Mouse (Mus musculus) intestine, embryonic 16.5 days (tissue): ENCODE data around the gene Lrat. TPM values are rescaled to one million over a fixed set of nuclear protein-coding genes. Genes with fewer than 3 reads are reported as not detected.
A peak's percentile ranks its signal among the peaks of the same experiment; 100 is the strongest.

Experiments used
- ATAC-seq: fragments of 200-750 bp; cut with Nextera tagmentation; 2 replicates; pipeline ENCODE4 v1.8.0; 2017; ENCODE audit warnings: moderate TSS enrichment, moderate library complexity
- H3K27ac ChIP-seq: fragments of 300-500 bp; sonication (generic); 2 replicates; pipeline ENCODE4 v1.5.1; 2014; ENCODE audit warnings: mild to moderate bottlenecking, low read length
- H3K27me3 ChIP-seq: fragments of 300-500 bp; sonication (generic); replicated peaks from 2 replicates; pipeline ENCODE4 v1.6.1; 2014; ENCODE audit warnings: low read length, control low read depth, mixed read lengths; ENCODE audit not compliant: control insufficient read depth, insufficient read depth
- H3K36me3 ChIP-seq: fragments of 300-500 bp; sonication (generic); 2 replicates; pipeline ENCODE4 v1.6.1; 2014; ENCODE audit warnings: low read length, control low read depth; ENCODE audit not compliant: control insufficient read depth, insufficient read depth
- H3K4me1 ChIP-seq: fragments of 300-500 bp; sonication (generic); 2 replicates; pipeline ENCODE4 v1.6.1; 2014; ENCODE audit warnings: low read length, control low read depth, mixed read lengths; ENCODE audit not compliant: control insufficient read depth, insufficient read depth
- H3K4me2 ChIP-seq: fragments of 300-500 bp; sonication (generic); 2 replicates; pipeline ENCODE4 v1.6.1; 2014; ENCODE audit warnings: low read depth, low read length, control low read depth
- H3K4me3 ChIP-seq: fragments of 300-500 bp; sonication (generic); 2 replicates; pipeline ENCODE4 v1.5.1; 2014; ENCODE audit warnings: mild to moderate bottlenecking, low read length
- H3K9ac ChIP-seq: fragments of 300-500 bp; sonication (generic); 2 replicates; pipeline ENCODE4 v1.6.1; 2014; ENCODE audit warnings: low read depth, low read length
- H3K9me3 ChIP-seq: fragments of 300-500 bp; sonication (generic); 2 replicates; pipeline ENCODE4 v1.6.1; 2016; ENCODE audit warnings: low read length, control low read depth; ENCODE audit not compliant: control insufficient read depth
- WGBS: fragments of 180-500 bp; shearing (Covaris S2); extraction: QIAGEN DNeasy Blood & Tissue Kit; methylation state at CpG from one replicate; pipeline ENCODE4 v1.1.7; 2014; 5-methylcytosine and 5-hydroxymethylcytosine counted together
- polyA plus RNA-seq: library from polyadenylated mRNA; unstranded; fragments of >200 nt; fragmentation: Nextera tagmentation; extraction: Ambion mirVana; gene quantifications from 2 replicates; pipeline ENCODE4 v1.2.1, GENCODE M21; 2015

The Lrat gene
- 14.2 and 16.1 TPM in 2 replicates for polyA plus RNA-seq

GRCm38 (mm10) chr3:82903613-82904205 lies at the start of gene Lrat:
Gene Lrat (minus strand): TSS chr3:82903973.
- Histone ChIP-seq H3K27me3 (no peaks in the 10 kb centered on the region; the same call in 1 of the 2 replicates), H3K36me3 (no peaks in the 10 kb centered on the region), H3K27ac (peak within 1 kb of the TSS; percentile 57), H3K4me3 (peak within 1 kb of the TSS; percentile 56), H3K4me1 (no peaks in the 10 kb centered on the region; the same call in 1 of the 2 replicates), H3K9ac (peak within 1 kb of the TSS; percentile 58), H3K9me3 (no peaks in the 10 kb centered on the region), H3K4me2 (peak within 1 kb of the TSS; percentile 84)
- ATAC-seq, result peak; percentile 94
- WGBS, result under 1% methylated on average over 35 of the region's 35 CpGs

- no peak overlapping the region for H3K9ac ChIP-seq
- no peak overlapping the region for H3K4me2 ChIP-seq
- no peaks in the 10 kb centered on the region for H3K27me3 ChIP-seq
- no peak overlapping the region; the same call in 1 of the 2 replicates for H3K27ac ChIP-seq
- 84% methylated on average over 4 of the region's 4 CpGs for WGBS
- no peak for ATAC-seq
- no peak overlapping the region for H3K4me3 ChIP-seq
- H3K9me3 ChIP-seq, result no peaks in the 10 kb centered on the region
- H3K4me1 ChIP-seq, result peaks cover 14% of the 10 kb centered on the region
- H3K36me3 ChIP-seq, result no peaks in the 10 kb centered on the region
Observed at GRCm38 (mm10) chr3:82952173-82952962, 48.6 kb upstream of the Lrat start.

GRCm38 (mm10) chr3:82950639-82951038 lies 46.9 kb upstream of the Lrat start:
- ATAC-seq, result peak; percentile 42
- peaks cover 16% of the 10 kb centered on the region for H3K4me1 ChIP-seq
- H3K9ac ChIP-seq, result no peak overlapping the region
- no peak overlapping the region for H3K4me3 ChIP-seq
- no peaks in the 10 kb centered on the region for H3K9me3 ChIP-seq
- 40% methylated on average over 7 of the region's 7 CpGs for WGBS
- no peaks in the 10 kb centered on the region for H3K36me3 ChIP-seq
- no peak overlapping the region for H3K4me2 ChIP-seq
- H3K27ac ChIP-seq, result no peak overlapping the region
- no peaks in the 10 kb centered on the region for H3K27me3 ChIP-seq

GRCm38 (mm10) chr3:82950208-82950607 lies 46.4 kb upstream of the Lrat start:
- H3K27ac ChIP-seq, result peak overlapping the region; percentile 83
- WGBS, result 54% methylated on average over 10 of the region's 10 CpGs
- H3K9ac ChIP-seq, result no peak overlapping the region
- no peaks in the 10 kb centered on the region for H3K27me3 ChIP-seq
- no peaks in the 10 kb centered on the region for H3K36me3 ChIP-seq
- peak; percentile 9; the same call in 1 of the 2 replicates for ATAC-seq
- H3K4me3 ChIP-seq, result no peak overlapping the region
- peaks cover 16% of the 10 kb centered on the region for H3K4me1 ChIP-seq
- no peaks in the 10 kb centered on the region for H3K9me3 ChIP-seq
- no peak overlapping the region for H3K4me2 ChIP-seq

- Histone ChIP-seq H3K27me3 (no peaks in the 10 kb centered on the region), H3K36me3 (no peaks in the 10 kb centered on the region), H3K9me3 (no peaks in the 10 kb centered on the region), H3K4me3 (no peak overlapping the region), H3K4me2 (peak overlapping the region; percentile 6; the same call in 1 of the 2 replicates), H3K9ac (no peak overlapping the region), H3K4me1 (peaks cover 15% of the 10 kb centered on the region), H3K27ac (peak overlapping the region; percentile 62)
- ATAC-seq, result peak; percentile 88
- WGBS, result 32% methylated on average over 6 of the region's 6 CpGs
Observed at GRCm38 (mm10) chr3:82946375-82947107, 42.8 kb upstream of the Lrat start.

- H3K9ac ChIP-seq, result no peak overlapping the region
- no peaks in the 10 kb centered on the region for H3K4me1 ChIP-seq
- H3K4me3 ChIP-seq, result no peak overlapping the region
- H3K27me3 ChIP-seq, result no peaks in the 10 kb centered on the region
- no peak overlapping the region for H3K4me2 ChIP-seq
- peak; percentile 92 for ATAC-seq
- WGBS, result 71% methylated on average over 2 of the region's 2 CpGs
- H3K27ac ChIP-seq, result no peak overlapping the region
- no peaks in the 10 kb centered on the region for H3K36me3 ChIP-seq
- no peaks in the 10 kb centered on the region for H3K9me3 ChIP-seq
Observed at GRCm38 (mm10) chr3:82927917-82928316, 24.1 kb upstream of the Lrat start.

- Histone ChIP-seq H3K9me3 (no peaks in the 10 kb centered on the region), H3K9ac (no peak overlapping the region), H3K27ac (no peak overlapping the region), H3K4me1 (no peaks in the 10 kb centered on the region), H3K4me2 (no peak overlapping the region), H3K27me3 (no peaks in the 10 kb centered on the region), H3K4me3 (no peak overlapping the region), H3K36me3 (no peaks in the 10 kb centered on the region)
- WGBS, result 52% methylated on average over 1 of the region's 1 CpGs
- ATAC-seq, result no peak
Observed at GRCm38 (mm10) chr3:82915632-82916031, 11.9 kb upstream of the Lrat start.

- H3K4me3 ChIP-seq, result no peak overlapping the region
- WGBS, result 79% methylated on average over 2 of the region's 2 CpGs
- H3K27ac ChIP-seq, result no peak overlapping the region
- H3K4me2 ChIP-seq, result no peak overlapping the region
- H3K9ac ChIP-seq, result no peak overlapping the region
- ATAC-seq, result no peak
- no peaks in the 10 kb centered on the region for H3K36me3 ChIP-seq
- H3K4me1 ChIP-seq, result no peaks in the 10 kb centered on the region; the same call in 1 of the 2 replicates
- H3K9me3 ChIP-seq, result no peaks in the 10 kb centered on the region
- H3K27me3 ChIP-seq, result no peaks in the 10 kb centered on the region; the same call in 1 of the 2 replicates
Observed at GRCm38 (mm10) chr3:82908671-82909070, 4.9 kb upstream of the Lrat start.
